16 mouse cellular contexts compared by ENCODE assay signal in the genomic region with DNA sequence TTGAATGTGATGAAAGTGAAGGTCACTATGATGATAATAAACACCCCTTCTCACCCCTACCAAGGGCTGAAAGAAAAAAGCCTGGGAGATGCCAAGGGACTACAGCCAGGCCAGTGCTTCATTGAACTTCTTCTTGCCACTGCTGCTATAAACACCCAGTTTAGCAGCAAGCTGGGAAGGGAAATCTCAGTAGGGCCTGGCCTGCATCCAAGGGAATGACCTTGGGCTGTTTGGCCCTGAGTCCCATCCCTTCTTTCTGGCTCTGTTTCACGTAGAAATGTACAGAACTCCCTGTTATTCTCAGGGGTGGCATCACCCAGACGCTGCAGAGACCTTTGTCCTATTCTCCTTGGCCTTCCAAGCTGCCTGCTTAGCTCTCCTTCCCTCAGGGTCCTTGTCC.
DNase-seq lines count a peak whose midpoint lies in the region; ATAC-seq and TF ChIP-seq lines count a peak whose summit lies in the region.
"Had no signal": no experiment of that assay in that cellular context is flagged by ENCODE, and none has a peak within 500 bp of the region (broad histone marks: within the 10 kb centered on the region; RNA-seq: fewer than 3 reads in every experiment).

No protein-coding gene starts in this region.

- TF ChIP-seq EP300 in lung, postnatal 0 days (IDR thresholded peaks at IDR 0.05), result no peak

- H3K27me3 ChIP-seq in lung, postnatal 0 days (replicated peaks; ENCODE audit: insufficient read depth, low read length), result no peaks in the 10 kb centered on the region
- H3K27me3 ChIP-seq: embryonic facial prominence, embryonic 12.5 days; heart, embryonic 15.5 days; liver, embryonic 12.5 days had no signal

- WGBS in lung, postnatal 0 days, result 47% methylated on average over 2 of the region's 2 CpGs

- H3K9ac ChIP-seq in lung, postnatal 0 days (replicated peaks; ENCODE audit: low read depth), result no peak overlapping the region
- H3K9ac ChIP-seq: embryonic facial prominence, embryonic 12.5 days; heart, embryonic 15.5 days; hindbrain, embryonic 12.5 days; liver, embryonic 12.5 days; midbrain, embryonic 12.5 days had no signal

- H3K4me3 ChIP-seq in lung, postnatal 0 days (ENCODE audit: low read depth, low read length), result no peak overlapping the region
- H3K4me3 ChIP-seq: embryonic facial prominence, embryonic 12.5 days; forebrain, embryonic 10.5 days; heart, embryonic 15.5 days; hindbrain, embryonic 12.5 days; left cerebral cortex, adult 2 months; liver, embryonic 12.5 days; midbrain, embryonic 12.5 days had no signal

- no peaks in the 10 kb centered on the region for H3K4me1 ChIP-seq in lung, postnatal 0 days (ENCODE audit: insufficient read depth, low read depth, low read length)
- H3K4me1 ChIP-seq: hindbrain, embryonic 12.5 days; liver, embryonic 12.5 days had no signal

- no peak for TF ChIP-seq CTCF in lung, postnatal 0 days (IDR thresholded peaks at IDR 0.05)

- H3K27ac ChIP-seq in lung, postnatal 0 days (ENCODE audit: low read length), result no peak overlapping the region
- H3K27ac ChIP-seq: embryonic facial prominence, embryonic 12.5 days; forebrain, embryonic 10.5 days; heart, embryonic 15.5 days; hindbrain, embryonic 12.5 days; left cerebral cortex, adult 2 months; liver, embryonic 12.5 days; midbrain, embryonic 12.5 days had no signal

- intact Hi-C loops in gastrocnemius, postnatal 14 days (cut with DNase I; ENCODE audit: low total_unique reads), result no loop called here

- ATAC-seq in lung, postnatal 0 days, result no peak
- ATAC-seq: liver, embryonic 12.5 days had no signal

- no peak overlapping the region for H3K4me2 ChIP-seq in lung, postnatal 0 days (replicated peaks; ENCODE audit: low read depth, low read length)
- H3K4me2 ChIP-seq: embryonic facial prominence, embryonic 12.5 days; heart, embryonic 15.5 days; hindbrain, embryonic 12.5 days; liver, embryonic 12.5 days; midbrain, embryonic 12.5 days had no signal

- peak; percentile 29 for DNase-seq in gastrocnemius, postnatal 14 days
- DNase-seq in gastrocnemius, postnatal 25 days, result no peak
- DNase-seq in lung, postnatal 14 days, result peak; percentile 16
- no peak for DNase-seq in lung, postnatal 0 days (ENCODE audit: low spot score)
- peak; percentile 58 for DNase-seq in adrenal gland, postnatal 14 days
- DNase-seq in testis, postnatal 10 days (ENCODE audit: low spot score), result peak; percentile 68
- DNase-seq in embryo, embryonic 11 days, result no peak
- DNase-seq: cerebellum, adult 11-12 months; spleen, adult 18-20 months had no signal

- H3K9me3 ChIP-seq in lung, postnatal 0 days (ENCODE audit: low read length), result no peaks in the 10 kb centered on the region
- H3K9me3 ChIP-seq: embryonic facial prominence, embryonic 12.5 days; forebrain, embryonic 10.5 days; heart, embryonic 15.5 days; hindbrain, embryonic 12.5 days; liver, embryonic 12.5 days; midbrain, embryonic 12.5 days had no signal

- no peaks in the 10 kb centered on the region for H3K36me3 ChIP-seq in lung, postnatal 0 days (ENCODE audit: insufficient read depth, low read length)
- H3K36me3 ChIP-seq: embryonic facial prominence, embryonic 12.5 days; forebrain, embryonic 10.5 days; heart, embryonic 15.5 days; hindbrain, embryonic 12.5 days; liver, embryonic 12.5 days; midbrain, embryonic 12.5 days had no signal

Comparison
In these comparisons a context has a peak if more than half of its experiments do, and no peak if none do; other contexts are left out.
1. DNase-seq: peak in gastrocnemius, postnatal 14 days (single experiment), lung, postnatal 14 days (single experiment), adrenal gland, postnatal 14 days (single experiment) and testis, postnatal 10 days (single experiment); none in gastrocnemius, postnatal 25 days (single experiment), lung, postnatal 0 days (single experiment) and embryo, embryonic 11 days (single experiment).